Mouse (Mus musculus) testis, postnatal 10 days (tissue): ENCODE data around the gene Btbd7.

ENCODE experiments used
- DNase-seq: peaks from one replicate; pipeline ENCODE4 v3.0.0; 2021; ENCODE audit warnings: low spot score

Gene Btbd7

DNA sequence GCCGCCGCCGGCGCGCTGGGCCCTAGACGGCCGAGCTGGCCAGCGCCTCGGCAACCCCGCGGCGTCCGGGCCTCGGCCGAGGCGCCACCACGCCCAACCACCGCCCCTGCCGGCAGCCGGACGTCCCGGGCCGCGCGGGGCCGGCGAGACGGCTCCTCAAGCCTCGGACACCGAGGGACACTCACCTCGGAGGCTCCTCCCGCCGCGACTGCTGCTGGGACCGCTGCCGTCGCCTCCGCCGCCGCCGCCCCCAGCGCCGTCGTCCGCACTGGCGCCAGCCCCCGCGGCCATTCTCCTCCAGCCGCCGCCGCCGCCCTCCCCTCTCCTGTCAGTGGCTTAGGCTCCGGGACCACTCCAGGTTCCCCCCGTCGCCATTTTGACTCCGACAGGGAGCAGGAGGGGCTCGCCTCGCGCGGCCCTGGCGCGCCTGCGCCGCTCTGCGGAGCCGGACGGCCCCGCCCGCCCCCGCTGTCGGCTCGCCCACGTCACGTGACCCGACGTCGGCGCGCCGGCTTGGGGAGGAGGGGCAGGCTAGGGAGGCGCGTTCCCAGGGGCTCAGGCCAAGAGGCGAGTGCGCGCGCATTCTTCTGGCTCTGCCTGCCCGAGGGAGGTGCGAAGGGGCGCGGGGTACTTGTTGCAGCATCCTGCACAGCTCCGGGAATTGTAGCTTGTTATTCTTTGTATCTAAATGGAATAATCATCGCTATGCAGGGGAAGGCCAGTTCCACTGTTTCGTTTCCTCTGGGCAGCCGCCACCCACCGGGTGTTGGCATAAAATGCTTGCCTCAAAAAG is at the start of gene Btbd7:
Gene Btbd7, minus strand, starts transcription at position 441 of the 793 bp plus-strand sequence.
- peak; percentile 99 for DNase-seq

DNA sequence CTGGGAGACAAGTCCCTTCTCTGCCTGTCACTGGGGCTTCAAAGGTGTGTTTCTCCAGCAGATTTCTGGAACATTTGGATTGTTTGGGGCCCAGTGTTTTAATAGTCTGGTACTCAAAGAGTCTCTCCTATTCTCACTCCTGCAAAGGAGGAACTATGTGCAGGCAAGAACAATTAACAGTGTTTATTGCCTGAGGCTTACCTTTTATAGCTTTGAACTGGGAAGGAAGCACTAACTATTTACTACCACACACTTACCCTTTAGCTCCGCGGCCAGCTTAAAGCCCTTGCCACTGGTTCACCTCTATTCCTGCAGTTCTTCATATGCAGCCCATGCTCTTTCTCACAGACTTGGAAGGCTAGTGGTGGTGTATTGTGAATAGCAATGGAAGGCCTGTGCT is 37.8 kb upstream of the Btbd7 start:
- DNase-seq = no peak

DNA sequence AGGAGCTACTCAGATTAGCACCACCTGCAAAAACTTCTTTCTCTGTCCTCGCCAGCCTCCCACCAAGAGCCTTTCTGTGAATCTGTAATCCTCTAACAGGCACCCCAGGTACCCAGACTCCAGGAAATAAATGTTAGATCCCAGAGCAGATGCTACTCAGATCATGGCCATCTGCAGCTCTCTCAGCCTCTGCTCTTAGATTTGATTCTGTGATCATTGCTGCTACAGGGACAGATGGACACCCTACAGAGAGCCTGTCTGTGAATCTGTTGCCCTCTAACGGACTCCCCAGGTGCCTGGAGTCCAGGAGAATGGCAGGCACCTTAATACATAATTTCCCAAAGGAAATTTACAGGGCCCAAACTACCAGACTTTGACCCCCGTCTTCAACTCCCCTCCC is 29.9 kb upstream of the Btbd7 start:
- DNase-seq = no peak

DNA sequence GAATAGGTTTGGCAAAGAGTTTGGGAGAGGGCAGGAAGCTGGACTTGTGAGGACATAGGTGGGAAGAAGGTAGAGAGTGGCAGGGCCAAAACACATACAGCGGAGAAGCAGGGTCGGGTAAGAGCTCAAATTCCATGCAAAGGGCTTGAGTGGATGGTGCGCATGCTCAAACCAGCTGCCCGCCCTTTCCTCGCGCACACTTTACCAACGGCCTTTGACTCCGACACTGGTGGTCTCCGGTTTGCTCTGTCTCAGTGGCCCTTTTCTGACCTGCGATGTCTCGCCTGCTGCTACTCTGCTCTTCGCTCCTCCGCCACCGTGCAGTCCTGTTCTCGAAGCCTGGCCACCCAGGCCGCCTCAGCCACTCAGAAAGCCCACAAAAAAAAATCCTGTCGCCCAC is 20.8 kb upstream of the Btbd7 start, which contains the start of gene Cox8c:
Gene Cox8c, plus strand, starts transcription at position 226 of the 400 bp plus-strand sequence.
- DNase-seq = no peak

DNA sequence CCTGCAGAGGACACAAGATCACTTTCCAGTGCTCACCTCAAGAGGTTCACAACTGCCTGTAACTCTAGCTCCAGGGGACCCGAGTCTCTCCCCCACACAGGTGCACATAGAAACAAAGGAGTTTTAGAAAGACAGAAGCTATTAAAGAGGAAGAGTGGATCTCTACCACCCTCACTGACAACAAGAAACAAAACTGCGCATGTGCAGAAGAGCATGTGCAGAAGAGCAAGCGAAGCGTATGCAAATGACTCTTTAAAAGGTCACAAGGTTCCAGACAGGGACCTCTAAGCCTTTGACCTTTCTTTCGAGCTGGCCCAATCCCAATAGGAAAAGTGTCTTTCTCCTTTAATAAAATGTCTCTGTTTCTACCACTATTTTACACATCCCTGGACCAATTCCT is 10.3 kb upstream of the Btbd7 start:
- no peak for DNase-seq

DNA sequence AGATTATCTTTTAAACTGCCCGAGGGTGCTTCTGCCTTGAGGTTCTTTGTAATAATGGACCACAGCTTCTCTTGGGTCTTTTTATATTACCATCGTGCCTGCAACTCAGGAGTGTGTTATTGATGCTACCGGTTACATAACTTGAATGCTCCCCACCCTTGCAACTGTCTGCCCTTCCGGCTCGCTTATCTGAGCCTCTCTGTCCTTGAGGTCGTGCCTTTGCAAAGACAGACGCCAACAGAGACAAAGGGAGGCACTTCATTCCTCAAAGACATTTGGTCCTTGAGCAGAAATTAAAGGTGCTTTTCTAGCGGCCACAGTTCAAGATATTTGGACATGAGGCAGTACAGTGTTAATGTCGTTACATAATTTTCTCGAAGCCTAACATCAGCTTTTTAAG is 9.1 kb upstream of the Btbd7 start:
- no peak for DNase-seq

DNA sequence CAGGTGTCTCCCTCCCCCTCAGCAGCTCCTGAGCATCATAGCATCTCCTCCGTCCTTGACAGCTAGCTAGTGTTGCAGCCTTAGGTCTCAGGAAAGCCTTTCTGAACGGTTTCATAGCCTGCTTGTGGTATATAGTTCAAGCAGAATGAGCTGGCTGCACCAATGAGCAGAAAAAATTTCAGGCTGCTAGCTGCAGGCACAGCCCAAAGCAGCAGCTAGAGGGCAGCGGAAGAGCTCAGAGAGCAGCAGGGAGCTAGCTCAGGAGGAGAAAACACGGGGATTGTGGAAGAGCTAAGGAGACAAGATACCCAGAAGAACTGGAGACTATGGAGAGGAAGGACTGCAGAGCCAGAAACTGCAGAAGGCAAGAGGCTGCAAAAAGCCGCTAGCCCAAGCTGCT is 7.5 kb upstream of the Btbd7 start:
- DNase-seq = peak; percentile 51

DNA sequence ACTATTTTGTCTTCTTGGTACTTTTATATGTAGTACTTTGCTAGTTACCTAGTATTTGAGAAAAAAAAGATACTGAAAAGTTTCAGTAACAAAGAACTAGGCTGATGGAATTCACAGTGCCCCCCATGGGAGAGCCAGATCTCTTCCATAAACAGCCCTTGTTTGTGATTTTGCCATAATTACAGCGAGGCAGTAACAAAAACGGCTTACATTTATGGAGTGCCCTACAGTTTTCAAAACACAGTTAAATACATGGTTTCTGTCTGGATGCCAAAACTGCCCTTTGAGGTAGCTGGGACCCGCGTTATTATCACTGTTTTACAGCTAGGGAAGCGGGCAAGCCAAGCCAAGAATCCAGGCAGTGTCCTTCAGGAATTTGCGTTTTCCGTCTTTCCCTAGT is 630 bp upstream of the Btbd7 start:
- no peak for DNase-seq

DNA sequence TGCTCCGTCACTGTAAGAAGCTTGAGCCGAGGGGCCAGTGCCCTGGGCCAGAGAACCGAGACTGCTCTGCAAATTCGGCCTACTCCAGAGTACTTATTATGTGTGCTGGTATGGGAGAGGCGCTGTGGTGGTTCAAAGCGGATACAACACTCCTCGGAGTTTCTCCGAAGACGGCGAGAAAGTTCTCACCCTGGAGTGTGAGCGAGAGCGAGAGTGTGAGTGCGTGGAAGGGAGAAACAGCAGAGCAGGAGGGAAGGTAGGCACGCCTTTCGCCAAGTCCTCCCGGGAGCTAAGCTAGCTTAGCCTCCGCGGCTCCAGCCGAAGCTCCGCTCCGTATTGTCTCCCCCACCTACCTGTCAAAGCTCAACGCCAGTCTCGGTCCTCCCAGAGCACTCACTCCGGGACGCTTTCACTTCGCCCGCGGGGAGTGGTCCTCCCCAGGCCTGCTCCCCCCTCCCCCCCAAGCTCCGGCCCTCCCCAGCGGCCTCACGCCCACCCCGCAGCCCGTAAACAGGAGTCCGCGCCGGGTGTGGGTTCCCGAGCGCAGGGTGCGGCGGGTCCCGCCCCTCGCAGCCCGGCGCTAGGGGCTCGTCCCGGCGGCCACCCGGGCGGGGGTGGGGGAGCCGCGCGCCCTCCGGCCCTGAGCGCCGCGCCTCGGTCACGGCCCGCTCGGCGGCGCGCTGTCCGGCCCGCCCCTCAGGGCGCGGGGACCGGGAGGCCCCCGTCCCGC is 805 bp downstream of the Btbd7 start:
- DNase-seq = peak; percentile 59

DNA sequence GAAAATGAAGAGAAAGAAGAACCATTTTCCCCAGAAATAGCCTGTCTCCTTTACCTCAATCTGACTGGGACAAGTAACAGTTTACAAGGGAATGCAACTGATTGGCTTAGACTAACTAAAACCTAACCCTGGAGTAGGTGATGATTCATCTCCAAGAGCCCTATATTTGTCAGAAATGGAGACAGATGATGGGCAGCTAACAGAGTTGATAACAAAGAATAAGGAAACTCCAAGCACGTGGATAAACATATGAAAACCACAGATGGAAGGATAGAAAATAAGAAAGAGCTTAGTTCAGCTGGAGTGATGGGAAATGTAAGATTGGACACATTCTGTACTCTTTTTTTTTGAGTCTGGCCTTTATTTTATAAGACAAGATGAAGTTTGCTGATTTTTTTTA is 7.7 kb downstream of the Btbd7 start:
- DNase-seq = no peak

DNA sequence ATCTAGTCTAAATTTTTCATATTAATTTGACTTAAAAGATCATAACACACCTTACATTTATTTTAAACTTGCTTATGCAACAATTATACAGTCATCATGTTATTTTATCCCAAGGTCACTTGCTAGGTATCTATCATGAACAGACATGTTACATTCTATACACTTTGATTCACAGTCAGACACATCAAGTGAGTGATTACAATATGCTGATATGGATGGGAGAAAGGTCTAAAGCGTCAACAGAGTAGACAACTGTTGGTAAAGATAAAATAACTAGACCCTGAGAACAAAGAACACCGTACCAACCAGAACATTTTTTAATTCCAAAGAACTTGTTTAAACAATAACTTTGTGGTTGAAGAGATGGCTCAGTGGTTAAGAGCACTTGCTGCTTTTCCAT is 8.5 kb downstream of the Btbd7 start:
- DNase-seq = no peak

DNA sequence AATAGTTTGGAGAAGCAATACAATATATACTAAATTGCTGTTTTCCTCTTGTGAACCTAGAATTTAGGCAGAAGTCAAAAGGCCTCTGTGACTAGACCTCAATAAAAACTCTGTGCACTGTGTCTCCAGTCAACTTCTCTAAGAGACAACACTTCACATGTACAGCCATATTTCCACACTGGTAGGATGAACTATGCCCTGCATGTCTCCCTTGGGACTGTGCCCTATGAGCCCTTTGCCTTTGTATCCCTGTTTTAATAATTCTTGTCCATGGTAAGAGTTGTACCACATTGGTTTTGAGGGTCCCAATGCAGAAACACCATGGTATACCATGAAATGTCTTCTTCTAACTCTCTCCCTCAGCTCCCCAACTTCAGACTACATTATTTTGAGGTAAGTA is 17.5 kb downstream of the Btbd7 start:
- DNase-seq = no peak

DNA sequence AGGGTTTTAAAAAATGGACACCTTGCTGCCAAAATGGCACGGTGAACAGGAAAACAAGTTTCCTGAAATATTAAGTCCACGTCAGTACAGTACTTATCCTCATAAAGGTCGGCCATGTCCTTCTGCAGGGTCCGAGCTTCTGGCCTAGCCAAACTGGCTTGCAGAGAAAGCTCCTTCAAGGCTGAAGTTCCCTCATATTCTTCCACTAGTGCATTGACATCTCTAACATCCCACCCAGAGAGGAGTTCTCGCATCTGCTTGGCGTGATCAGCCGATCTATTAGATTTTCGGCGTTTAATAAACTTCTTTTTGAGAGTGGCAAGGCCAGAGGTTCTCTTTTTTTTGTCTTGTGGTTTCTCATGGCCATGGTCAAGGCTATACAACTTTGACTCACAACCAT is 40.0 kb downstream of the Btbd7 start:
- no peak for DNase-seq

DNA sequence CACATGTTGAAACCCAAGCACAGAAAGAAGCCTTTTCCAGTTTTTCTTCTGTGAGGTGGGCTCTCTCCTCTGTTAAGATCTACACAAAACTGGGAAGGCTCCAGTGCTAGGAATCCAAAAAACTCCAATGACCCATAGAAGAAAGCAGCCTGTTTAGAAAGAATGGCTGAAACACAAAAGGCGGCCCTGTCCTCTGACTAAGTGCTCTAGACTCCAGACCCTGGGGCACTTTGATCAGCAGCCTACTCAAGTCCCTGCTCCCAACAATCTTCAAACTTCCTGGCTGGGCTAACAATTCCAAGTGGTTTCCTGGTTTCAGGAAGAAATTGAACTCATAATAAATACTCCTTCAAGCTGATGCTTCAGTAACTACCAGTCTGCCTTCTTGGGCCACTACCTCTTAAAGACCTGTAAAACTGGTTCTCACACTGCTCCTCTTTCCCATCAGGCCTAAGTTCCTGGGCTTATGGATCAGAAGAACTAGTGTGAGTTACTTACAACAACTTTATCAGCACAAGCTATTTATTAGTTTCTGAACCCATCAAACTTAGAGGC is 45.4 kb downstream of the Btbd7 start:
- no peak for DNase-seq

DNA sequence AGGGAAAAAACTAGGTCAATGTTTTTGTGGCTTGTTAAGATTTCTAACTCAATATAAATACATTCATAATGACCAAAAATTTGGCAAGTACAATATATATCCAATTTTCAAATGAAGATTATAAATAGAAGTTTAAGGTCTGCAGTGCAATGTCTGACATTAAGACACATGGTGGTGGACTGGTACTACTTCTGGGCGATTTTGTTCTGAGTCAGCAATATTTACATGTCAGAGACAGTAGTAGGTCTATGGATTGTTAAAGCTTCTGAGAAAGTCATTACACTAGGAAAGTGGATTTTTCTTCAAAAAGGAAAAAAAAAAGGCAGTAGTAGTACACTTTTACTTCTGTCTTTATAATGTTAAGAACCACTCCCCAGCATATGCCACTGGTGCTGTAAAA is 46.4 kb downstream of the Btbd7 start:
- DNase-seq = no peak

DNA sequence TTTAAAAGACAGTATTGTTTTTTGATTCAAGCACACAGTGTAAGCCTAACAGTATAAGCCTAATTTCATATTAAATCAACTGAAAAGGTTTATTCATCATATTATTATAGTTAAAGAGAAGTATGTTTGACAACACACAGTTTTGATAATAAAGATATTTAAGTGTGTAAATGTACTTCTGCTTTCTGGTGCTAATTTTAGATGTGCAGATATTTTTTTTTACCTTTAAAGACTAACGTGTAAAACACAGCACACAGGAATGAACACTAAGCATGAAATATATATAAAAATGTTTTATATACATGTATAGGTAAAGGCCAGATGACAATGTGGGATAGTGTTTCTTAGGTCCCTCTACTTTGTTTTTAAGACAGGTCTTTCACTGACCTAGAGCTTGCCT is 51.2 kb downstream of the Btbd7 start:
- DNase-seq = no peak

DNA sequence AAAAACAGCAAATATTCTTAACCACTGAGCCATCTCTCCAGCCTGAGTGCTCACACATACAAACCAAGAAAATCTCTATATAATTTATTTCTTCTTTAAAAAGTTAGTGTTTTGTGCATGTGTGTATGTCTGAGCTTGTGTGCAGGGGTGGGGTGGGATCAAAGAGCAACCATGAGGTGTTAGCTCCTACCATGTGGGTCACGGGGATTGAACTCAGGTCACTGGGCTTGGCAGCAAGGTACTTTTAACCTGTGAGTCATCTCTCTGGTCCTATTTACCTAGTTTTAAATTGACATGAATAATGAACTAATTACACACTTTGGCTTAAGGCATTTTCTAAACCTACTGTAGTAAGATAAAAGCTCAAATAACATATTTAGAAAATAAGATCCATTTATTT is 51.9 kb downstream of the Btbd7 start:
- DNase-seq = no peak

DNA sequence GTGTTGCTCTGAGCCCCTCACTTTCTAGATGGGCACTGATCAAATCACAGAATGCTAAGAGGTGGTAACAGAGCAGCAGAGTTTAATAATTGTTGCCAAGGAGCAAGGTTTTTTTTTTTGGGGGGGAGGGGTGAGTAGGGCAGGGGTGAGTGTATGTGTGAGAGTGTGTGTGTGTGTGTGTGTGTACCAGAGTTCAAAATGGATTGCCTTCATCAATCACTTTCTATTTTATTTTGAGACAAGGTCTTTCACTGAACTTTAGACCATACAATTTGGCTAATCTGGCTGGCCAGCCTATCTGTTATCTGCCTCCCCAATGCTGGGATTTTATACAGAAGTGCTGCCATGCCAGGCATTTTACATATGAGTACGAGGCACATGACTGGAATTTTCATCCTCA is 63.4 kb downstream of the Btbd7 start:
- DNase-seq = no peak

DNA sequence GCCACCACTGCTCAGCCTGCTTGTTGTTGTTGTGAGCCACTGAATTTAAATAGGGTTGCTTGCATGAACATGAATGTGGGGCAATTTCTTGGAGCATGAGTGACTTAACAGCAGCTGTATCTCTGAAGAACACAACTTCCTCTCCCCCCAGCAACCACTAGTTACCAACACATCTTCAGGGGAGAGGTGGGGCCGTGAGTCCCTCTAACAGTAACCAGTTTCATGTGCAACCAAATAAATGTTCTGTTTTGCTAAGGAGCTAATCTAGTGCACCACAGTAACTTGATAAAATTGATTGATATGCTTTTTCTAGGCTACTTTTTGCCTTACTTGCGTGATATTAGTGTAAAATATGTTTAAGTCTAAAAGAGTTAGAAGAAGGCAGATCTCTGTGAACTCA is 78.7 kb downstream of the Btbd7 start:
- no peak for DNase-seq

DNA sequence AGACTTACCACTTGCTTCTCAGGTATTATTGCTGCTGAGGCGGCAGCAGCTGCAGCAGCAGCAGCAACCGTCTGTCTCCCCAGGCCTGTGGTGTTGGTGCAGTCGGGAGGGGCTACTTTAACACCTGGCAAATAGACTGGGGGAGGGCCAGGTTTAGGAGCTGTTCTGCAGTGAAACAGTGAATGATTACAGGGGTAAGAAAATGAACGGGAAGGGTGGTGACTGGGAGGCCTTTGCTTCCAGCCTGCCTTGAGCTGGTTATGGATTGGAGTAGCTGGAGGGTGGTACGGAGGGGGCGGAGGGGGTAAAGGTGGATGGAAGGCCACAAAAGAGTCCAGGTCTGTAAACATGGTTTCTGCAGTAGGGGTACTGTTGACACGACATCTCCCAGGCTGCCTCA is 90.3 kb downstream of the Btbd7 start:
- DNase-seq = no peak

DNA sequence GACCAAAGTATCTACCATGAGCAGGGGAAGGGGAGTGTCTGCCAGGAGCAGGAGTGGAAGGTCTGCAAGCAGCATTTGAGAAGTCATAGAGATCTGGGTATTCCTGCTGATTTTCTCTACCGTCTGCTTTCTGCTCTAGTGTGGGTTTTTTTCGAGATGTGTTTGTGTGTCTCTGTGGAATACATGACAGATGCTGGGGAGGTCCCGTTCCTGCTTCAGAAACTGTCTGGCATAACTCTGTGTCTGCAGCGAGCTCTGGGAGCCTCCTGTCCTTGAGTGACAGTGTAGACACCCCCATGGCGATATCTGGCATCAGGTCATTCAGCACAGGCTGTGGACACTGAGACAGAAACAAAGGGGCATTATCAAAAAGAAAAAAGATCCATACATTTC is 92.7 kb downstream of the Btbd7 start:
- no peak for DNase-seq

DNA sequence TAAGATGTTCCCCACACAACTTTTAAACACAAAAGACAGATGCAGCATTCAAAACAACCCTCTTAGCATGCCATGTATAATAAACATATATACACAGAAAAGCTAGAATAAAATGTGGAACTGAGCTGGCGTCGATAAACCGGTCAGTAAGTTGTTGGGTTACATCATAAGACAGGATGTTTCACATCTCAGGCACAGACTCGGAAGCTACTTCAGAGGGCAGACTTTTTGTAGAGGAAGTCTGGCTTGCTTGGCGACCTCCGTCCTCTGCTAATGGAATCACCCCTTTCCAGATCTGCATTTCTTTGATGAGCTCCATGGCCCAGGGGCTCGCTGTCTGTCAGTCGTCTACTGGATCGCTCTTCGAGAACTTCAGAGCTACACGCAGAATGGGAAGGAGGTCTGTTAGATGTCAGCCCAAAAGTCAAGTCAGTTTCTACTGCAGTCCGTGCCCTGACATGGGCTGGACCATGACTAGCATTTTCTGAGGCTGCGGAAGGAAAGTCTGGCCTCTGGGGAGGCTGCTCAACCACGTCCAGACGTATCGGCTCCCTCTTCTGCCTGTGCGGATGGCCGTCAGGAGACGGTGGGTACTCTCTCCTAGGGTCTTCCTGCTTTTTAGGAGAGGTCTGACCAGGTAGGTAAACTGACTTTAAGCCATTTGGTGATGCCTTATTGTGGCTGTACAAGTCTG is 93.2 kb downstream of the Btbd7 start:
- no peak for DNase-seq

DNA sequence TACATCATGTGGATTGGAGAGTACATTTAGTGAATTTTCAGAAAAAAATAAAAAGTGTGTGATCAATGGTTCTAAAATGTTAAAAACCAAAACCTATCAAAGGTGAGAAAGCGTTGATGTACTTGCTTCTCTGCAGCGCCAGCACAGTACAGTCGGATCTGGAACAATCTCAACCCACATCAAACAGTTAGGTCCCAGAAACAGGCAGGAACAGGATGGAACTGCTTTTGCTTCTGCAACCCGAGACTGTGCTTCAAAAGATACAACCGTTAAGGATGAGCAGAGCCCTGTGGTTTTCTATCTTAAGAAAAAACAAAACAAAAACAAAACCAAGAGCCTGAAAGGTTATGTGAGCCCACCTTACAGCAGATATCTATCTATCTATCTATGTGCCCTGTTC is 95.4 kb downstream of the Btbd7 start:
- DNase-seq = no peak
